Mouse (Mus musculus) heart, adult 8-10 months (tissue): ENCODE results near the gene Traf2. TPM values are rescaled to one million over a fixed set of nuclear protein-coding genes. Genes with fewer than 3 reads are reported as not detected.

Experiments used
- DNase-seq: peaks from one replicate; pipeline ENCODE4 v3.0.0; 2022; ENCODE audit warnings: low spot score
- total RNA-seq, 4 experiments: library from RNA; stranded (reverse); gene quantifications; 2 replicates each; pipeline ENCODE4 v1.2.4; 2022

The Traf2 gene
- total RNA-seq, result 10 to 100 TPM; 11.8 to 16.3 (median 13.8) TPM

- DNase-seq, result peak; percentile 99
Measured at GRCm38 (mm10) chr2:25546811-25547491, at the start of gene Traf2. Gene Traf2 (minus strand): TSS chr2:25546940.

GRCm38 (mm10) chr2:25591863-25592262 is 45.1 kb upstream of the Traf2 start:
- no peak for DNase-seq

- no peak for DNase-seq
Measured at GRCm38 (mm10) chr2:25588227-25588907, 41.6 kb upstream of the Traf2 start.

GRCm38 (mm10) chr2:25587290-25587689 is 40.5 kb upstream of the Traf2 start:
- no peak for DNase-seq

GRCm38 (mm10) chr2:25585601-25586000 is 38.9 kb upstream of the Traf2 start:
- no peak for DNase-seq

- DNase-seq, result no peak
Measured at GRCm38 (mm10) chr2:25584856-25585255, 38.1 kb upstream of the Traf2 start.

GRCm38 (mm10) chr2:25584152-25584551 is 37.4 kb upstream of the Traf2 start:
- no peak for DNase-seq

GRCm38 (mm10) chr2:25583571-25583970 is 36.8 kb upstream of the Traf2 start:
- DNase-seq, result no peak

GRCm38 (mm10) chr2:25583120-25583481 is 36.4 kb upstream of the Traf2 start:
- no peak for DNase-seq

GRCm38 (mm10) chr2:25582466-25583119 is 35.9 kb upstream of the Traf2 start:
- DNase-seq, result no peak

GRCm38 (mm10) chr2:25581901-25582301 is 35.2 kb upstream of the Traf2 start:
- no peak for DNase-seq

- peak; percentile 62 for DNase-seq
Measured at GRCm38 (mm10) chr2:25581294-25581864, 34.6 kb upstream of the Traf2 start, which contains the start of gene Ajm1. Gene Ajm1 (minus strand): TSS chr2:25581757.

- DNase-seq, result no peak
Measured at GRCm38 (mm10) chr2:25580621-25581101, 33.9 kb upstream of the Traf2 start.

GRCm38 (mm10) chr2:25579737-25580460 is 33.2 kb upstream of the Traf2 start:
- no peak for DNase-seq

- no peak for DNase-seq
Measured at GRCm38 (mm10) chr2:25578796-25579736, 32.3 kb upstream of the Traf2 start.

- DNase-seq, result no peak
Measured at GRCm38 (mm10) chr2:25577951-25578795, 31.4 kb upstream of the Traf2 start.

- no peak for DNase-seq
Measured at GRCm38 (mm10) chr2:25576965-25577891, 30.5 kb upstream of the Traf2 start.
